Mouse (Mus musculus): ENCODE data around the gene Cdr2.
"Not testable (repeated sequence)": the region's sequence is repeated elsewhere in the genome, so short reads cannot be mapped to it uniquely, and the experiment has no call there.

Cdr2 gene

GRCm38 (mm10) chr7:120982200-120982841 is at the start of gene Cdr2, which contains the start of gene Mfsd13b:
TSS of gene Cdr2 (minus strand) at chr7:120982312.
TSS of gene Mfsd13b (plus strand) at chr7:120982509.
- peak; percentile 97 for DNase-seq

- DNase-seq: not testable (repeated sequence)
Observed at GRCm38 (mm10) chr7:121029947-121030346, 47.8 kb upstream of the Cdr2 start.

GRCm38 (mm10) chr7:121026300-121026699 is 44.2 kb upstream of the Cdr2 start:
- no peak for DNase-seq

GRCm38 (mm10) chr7:121025221-121026008 is 43.3 kb upstream of the Cdr2 start:
- DNase-seq: no peak

- DNase-seq: peak; percentile 32
Observed at GRCm38 (mm10) chr7:121020277-121020676, 38.2 kb upstream of the Cdr2 start.

GRCm38 (mm10) chr7:121018778-121019177 is 36.7 kb upstream of the Cdr2 start:
- no peak for DNase-seq

- no peak for DNase-seq
Observed at GRCm38 (mm10) chr7:121014486-121014885, 32.4 kb upstream of the Cdr2 start.

GRCm38 (mm10) chr7:121011794-121012689 is 29.9 kb upstream of the Cdr2 start:
- no peak for DNase-seq

GRCm38 (mm10) chr7:121003793-121004418 is 21.8 kb upstream of the Cdr2 start:
- no peak for DNase-seq

GRCm38 (mm10) chr7:121002407-121002928 is 20.4 kb upstream of the Cdr2 start:
- no peak for DNase-seq

- DNase-seq: no peak
Observed at GRCm38 (mm10) chr7:121001879-121002278, 19.8 kb upstream of the Cdr2 start.

- DNase-seq: no peak
Observed at GRCm38 (mm10) chr7:121000065-121000822, 18.1 kb upstream of the Cdr2 start.

- DNase-seq: no peak
Observed at GRCm38 (mm10) chr7:120999021-120999530, 17.0 kb upstream of the Cdr2 start.

- no peak for DNase-seq
Observed at GRCm38 (mm10) chr7:120991191-120991590, 9.1 kb upstream of the Cdr2 start.

- DNase-seq: no peak
Observed at GRCm38 (mm10) chr7:120982968-120983367, 856 bp upstream of the Cdr2 start.

- peak; percentile 58 for DNase-seq
Observed at GRCm38 (mm10) chr7:120980931-120981924, 884 bp downstream of the Cdr2 start.

- no peak for DNase-seq
Observed at GRCm38 (mm10) chr7:120980041-120980440, 2.1 kb downstream of the Cdr2 start.

- no peak for DNase-seq
Observed at GRCm38 (mm10) chr7:120977063-120977462, 5.0 kb downstream of the Cdr2 start.

GRCm38 (mm10) chr7:120974001-120974400 is 8.1 kb downstream of the Cdr2 start:
- DNase-seq: no peak

GRCm38 (mm10) chr7:120972471-120972870 is 9.6 kb downstream of the Cdr2 start:
- DNase-seq: not testable (repeated sequence)
